Mouse (Mus musculus): ENCODE results near the gene Zfp106. TPM values are rescaled to one million over a fixed set of nuclear protein-coding genes. Genes with fewer than 3 reads are reported as not detected.

Gene Zfp106
- total and polyA plus RNA-seq, 2 experiments from 2014 or later, result 41.7 to 58.7 TPM

GRCm38 (mm10) chr2:120539333-120539732 lies 24.3 kb downstream of the Zfp106 start:
- H3K36me3 ChIP-seq (replicated peaks; ENCODE audit: control insufficient read depth, insufficient read depth, low read length), result peaks cover 30% of the 10 kb centered on the region

DNA sequence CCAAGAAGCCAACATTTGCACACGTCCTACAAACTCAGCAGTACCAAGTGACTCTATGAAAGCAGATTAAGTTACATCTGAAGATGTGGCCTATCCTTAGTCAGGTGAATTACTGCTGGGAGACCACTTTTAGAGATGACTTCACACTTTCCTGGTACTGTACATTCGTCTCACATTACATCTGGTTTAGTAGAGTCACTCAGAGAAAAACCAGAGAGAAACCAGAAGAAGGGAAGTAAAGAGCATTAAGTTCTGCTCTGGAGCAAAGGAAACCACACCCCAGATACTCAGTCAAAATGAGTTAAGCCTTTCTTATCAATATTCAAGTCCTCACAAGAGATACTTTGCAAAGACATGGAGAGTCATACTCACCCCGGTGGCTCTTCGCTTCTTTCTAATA lies 32.4 kb downstream of the Zfp106 start:
- H3K27ac ChIP-seq (ENCODE audit: low read depth), result peak overlapping the region; percentile 11; the same call in 1 of the 2 replicates
- no peak overlapping the region for H3K4me3 ChIP-seq (ENCODE audit: low read depth, low read length)
- 80% methylated on average over 4 of the region's 4 CpGs for WGBS
- TF ChIP-seq EP300 (IDR thresholded peaks at IDR 0.05; ENCODE audit: low read depth), result no peak
- TF ChIP-seq CTCF (IDR thresholded peaks at IDR 0.05; ENCODE audit: low read depth), result no peak
- ATAC-seq (ENCODE audit: insufficient read depth, low read depth), result no peak
- H3K9ac ChIP-seq (replicated peaks; ENCODE audit: low read depth, low read length), result no peak overlapping the region
- no peaks in the 10 kb centered on the region for H3K4me1 ChIP-seq (ENCODE audit: control insufficient read depth, insufficient read depth)
- no peak overlapping the region for H3K4me2 ChIP-seq (ENCODE audit: low read depth, low read length)
- no peak for DNase-seq (ENCODE audit: low spot score)
- no peaks in the 10 kb centered on the region for H3K9me3 ChIP-seq (replicated peaks; ENCODE audit: control insufficient read depth, low read length)
- peaks cover 91% of the 10 kb centered on the region for H3K36me3 ChIP-seq (replicated peaks; ENCODE audit: control insufficient read depth, insufficient read depth, low read length)
- H3K27me3 ChIP-seq (ENCODE audit: control insufficient read depth, insufficient read depth, low read length), result no peaks in the 10 kb centered on the region

More at GRCm38 (mm10) chr2:120539333-120539732, 24.3 kb downstream of the Zfp106 start:
- TF ChIP-seq CTCF (IDR thresholded peaks at IDR 0.05; ENCODE audit: low read depth) (no peak), EP300 (IDR thresholded peaks at IDR 0.05; ENCODE audit: low read depth) (no peak)
- Histone ChIP-seq H3K4me3 (ENCODE audit: low read depth, low read length) (peak overlapping the region; percentile 47), H3K27me3 (ENCODE audit: control insufficient read depth, insufficient read depth, low read length) (no peaks in the 10 kb centered on the region), H3K4me1 (ENCODE audit: control insufficient read depth, insufficient read depth) (peaks cover 13% of the 10 kb centered on the region), H3K4me2 (ENCODE audit: low read depth, low read length) (peak overlapping the region; percentile 66), H3K27ac (ENCODE audit: low read depth) (peak overlapping the region; percentile 97), H3K9me3 (replicated peaks; ENCODE audit: control insufficient read depth, low read length) (no peaks in the 10 kb centered on the region), H3K9ac (replicated peaks; ENCODE audit: low read depth, low read length) (peak overlapping the region; percentile 63)
- ATAC-seq (ENCODE audit: insufficient read depth, low read depth) (peak; percentile 55), DNase-seq (ENCODE audit: low spot score) (peak; percentile 47)
- 13% methylated on average over 3 of the region's 3 CpGs for WGBS

- Histone ChIP-seq H3K9ac (replicated peaks; ENCODE audit: low read depth, low read length) (no peak overlapping the region), H3K4me1 (ENCODE audit: control insufficient read depth, insufficient read depth) (no peaks in the 10 kb centered on the region), H3K4me3 (ENCODE audit: low read depth, low read length) (no peak overlapping the region), H3K9me3 (replicated peaks; ENCODE audit: control insufficient read depth, low read length) (no peaks in the 10 kb centered on the region), H3K36me3 (replicated peaks; ENCODE audit: control insufficient read depth, insufficient read depth, low read length) (peaks cover 96% of the 10 kb centered on the region), H3K27me3 (ENCODE audit: control insufficient read depth, insufficient read depth, low read length) (no peaks in the 10 kb centered on the region), H3K27ac (ENCODE audit: low read depth) (no peak overlapping the region), H3K4me2 (ENCODE audit: low read depth, low read length) (no peak overlapping the region)
- DNase-seq (ENCODE audit: low spot score) (peak; percentile 28), ATAC-seq (ENCODE audit: insufficient read depth, low read depth) (no peak)
- no peak for TF ChIP-seq CTCF (IDR thresholded peaks at IDR 0.05; ENCODE audit: low read depth)
- TF ChIP-seq EP300 (IDR thresholded peaks at IDR 0.05; ENCODE audit: low read depth), result no peak
These were observed 34.1 kb downstream of the Zfp106 start for GRCm38 (mm10) chr2:120529531-120529930.

GRCm38 (mm10) chr2:120526771-120527170 lies 36.9 kb downstream of the Zfp106 start:
- WGBS, result 84% methylated on average over 5 of the region's 5 CpGs
- Histone ChIP-seq H3K9me3 (replicated peaks; ENCODE audit: control insufficient read depth, low read length) (no peaks in the 10 kb centered on the region), H3K4me2 (ENCODE audit: low read depth, low read length) (no peak overlapping the region), H3K27ac (ENCODE audit: low read depth) (no peak overlapping the region), H3K4me1 (ENCODE audit: control insufficient read depth, insufficient read depth) (no peaks in the 10 kb centered on the region), H3K4me3 (ENCODE audit: low read depth, low read length) (no peak overlapping the region), H3K27me3 (ENCODE audit: control insufficient read depth, insufficient read depth, low read length) (no peaks in the 10 kb centered on the region), H3K9ac (replicated peaks; ENCODE audit: low read depth, low read length) (no peak overlapping the region), H3K36me3 (replicated peaks; ENCODE audit: control insufficient read depth, insufficient read depth, low read length) (peaks cover 98% of the 10 kb centered on the region)
- ATAC-seq (ENCODE audit: insufficient read depth, low read depth), result no peak
- TF ChIP-seq CTCF (IDR thresholded peaks at IDR 0.05; ENCODE audit: low read depth), result no peak
- no peak for TF ChIP-seq EP300 (IDR thresholded peaks at IDR 0.05; ENCODE audit: low read depth)
- no peak for DNase-seq (ENCODE audit: low spot score)

DNA sequence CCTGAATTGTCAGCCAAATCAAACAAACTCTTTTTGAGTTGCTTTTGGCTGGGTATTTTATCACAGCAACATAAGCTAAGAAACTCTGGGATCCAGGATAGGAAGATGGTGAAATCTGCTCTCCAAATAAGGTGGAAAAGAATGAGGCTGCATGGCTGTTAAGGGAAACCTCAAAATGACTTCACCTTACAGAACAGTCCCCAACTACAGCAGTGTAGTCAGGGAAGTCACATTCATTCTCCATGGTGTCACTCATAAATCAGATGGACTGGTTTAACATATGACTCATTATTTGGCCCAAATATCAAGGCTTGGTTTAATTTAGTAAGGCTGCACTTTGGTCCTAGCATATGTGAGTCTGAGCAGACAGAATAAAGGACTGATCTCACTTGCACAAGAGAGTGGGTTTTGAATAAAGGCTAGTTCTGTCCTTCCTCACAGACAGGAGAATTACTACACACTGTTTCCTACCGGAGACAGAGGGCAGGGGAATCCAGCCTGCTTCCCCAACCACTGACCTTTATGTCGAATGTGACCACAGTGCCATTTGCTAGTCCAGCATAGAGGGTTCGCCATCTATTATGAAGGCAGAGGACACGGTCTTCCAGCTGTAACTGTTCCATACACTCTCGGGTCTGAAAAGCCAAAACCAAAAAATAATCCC lies 45.0 kb downstream of the Zfp106 start:
- 85% methylated on average over 5 of the region's 5 CpGs for WGBS
- Histone ChIP-seq H3K9ac (replicated peaks; ENCODE audit: low read depth, low read length) (no peak overlapping the region), H3K4me2 (ENCODE audit: low read depth, low read length) (no peak overlapping the region), H3K4me3 (ENCODE audit: low read depth, low read length) (no peak overlapping the region), H3K36me3 (replicated peaks; ENCODE audit: control insufficient read depth, insufficient read depth, low read length) (peaks cover 97% of the 10 kb centered on the region), H3K4me1 (ENCODE audit: control insufficient read depth, insufficient read depth) (no peaks in the 10 kb centered on the region), H3K27me3 (ENCODE audit: control insufficient read depth, insufficient read depth, low read length) (no peaks in the 10 kb centered on the region), H3K9me3 (replicated peaks; ENCODE audit: control insufficient read depth, low read length) (no peaks in the 10 kb centered on the region), H3K27ac (ENCODE audit: low read depth) (peak overlapping the region; percentile 48; the same call in 1 of the 2 replicates)
- peak; percentile 53; the same call in 1 of the 2 replicates for ATAC-seq (ENCODE audit: insufficient read depth, low read depth)
- DNase-seq (ENCODE audit: low spot score), result no peak
- TF ChIP-seq EP300 (IDR thresholded peaks at IDR 0.05; ENCODE audit: low read depth), result no peak
- no peak for TF ChIP-seq CTCF (IDR thresholded peaks at IDR 0.05; ENCODE audit: low read depth)

DNA sequence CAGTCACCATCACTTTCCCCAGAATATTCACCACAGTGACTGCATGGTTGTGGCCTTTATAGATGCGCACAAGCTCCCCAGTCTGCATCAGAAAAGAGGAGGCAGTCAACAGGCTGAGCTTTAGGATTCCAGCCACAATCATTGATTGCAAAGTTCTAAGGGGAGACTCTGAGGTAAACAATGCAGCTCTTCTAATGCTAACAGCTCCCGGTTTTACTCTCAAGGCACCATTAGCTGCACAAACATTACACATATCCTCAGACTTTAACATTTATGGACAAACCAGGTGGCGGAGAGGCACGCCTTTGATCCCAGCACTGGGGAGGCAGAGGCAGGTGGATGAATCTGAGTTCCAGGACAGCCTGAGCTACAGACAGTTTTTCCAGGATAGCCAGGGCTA lies 49.5 kb downstream of the Zfp106 start:
- Histone ChIP-seq H3K4me1 (ENCODE audit: control insufficient read depth, insufficient read depth) (no peaks in the 10 kb centered on the region), H3K4me3 (ENCODE audit: low read depth, low read length) (no peak overlapping the region), H3K27me3 (ENCODE audit: control insufficient read depth, insufficient read depth, low read length) (no peaks in the 10 kb centered on the region), H3K27ac (ENCODE audit: low read depth) (no peak overlapping the region), H3K9me3 (replicated peaks; ENCODE audit: control insufficient read depth, low read length) (no peaks in the 10 kb centered on the region), H3K9ac (replicated peaks; ENCODE audit: low read depth, low read length) (no peak overlapping the region), H3K4me2 (ENCODE audit: low read depth, low read length) (no peak overlapping the region), H3K36me3 (replicated peaks; ENCODE audit: control insufficient read depth, insufficient read depth, low read length) (peaks cover 92% of the 10 kb centered on the region)
- no peak for ATAC-seq (ENCODE audit: insufficient read depth, low read depth)
- no peak for DNase-seq (ENCODE audit: low spot score)
- WGBS, result 98% methylated on average over 4 of the region's 4 CpGs
- TF ChIP-seq CTCF (IDR thresholded peaks at IDR 0.05; ENCODE audit: low read depth) (no peak), EP300 (IDR thresholded peaks at IDR 0.05; ENCODE audit: low read depth) (no peak)

Data from heart, postnatal 0 days (tissue).